Mouse (Mus musculus) small intestine, adult 2 months (tissue): Measurements from ENCODE around the gene Ripply2.

Experiments used
- CTCF ChIP-seq: fragments of 200-500 bp; IDR thresholded peaks from 2 replicates; pipeline ENCODE4 v1.5.1; 2012; ENCODE audit warnings: low read depth, mild to moderate bottlenecking, control low read depth, inconsistent platforms, low read length, moderate library complexity, mixed read lengths; ENCODE audit not compliant: insufficient replicate concordance, insufficient read length; ENCODE audit errors: extremely low read depth
- POLR2A ChIP-seq: fragments of 200-500 bp; IDR thresholded peaks from 2 replicates; pipeline ENCODE4 v1.6.1; 2012; ENCODE audit warnings: low read depth, mild to moderate bottlenecking, control low read depth, inconsistent platforms, low read length, moderate library complexity

DNA sequence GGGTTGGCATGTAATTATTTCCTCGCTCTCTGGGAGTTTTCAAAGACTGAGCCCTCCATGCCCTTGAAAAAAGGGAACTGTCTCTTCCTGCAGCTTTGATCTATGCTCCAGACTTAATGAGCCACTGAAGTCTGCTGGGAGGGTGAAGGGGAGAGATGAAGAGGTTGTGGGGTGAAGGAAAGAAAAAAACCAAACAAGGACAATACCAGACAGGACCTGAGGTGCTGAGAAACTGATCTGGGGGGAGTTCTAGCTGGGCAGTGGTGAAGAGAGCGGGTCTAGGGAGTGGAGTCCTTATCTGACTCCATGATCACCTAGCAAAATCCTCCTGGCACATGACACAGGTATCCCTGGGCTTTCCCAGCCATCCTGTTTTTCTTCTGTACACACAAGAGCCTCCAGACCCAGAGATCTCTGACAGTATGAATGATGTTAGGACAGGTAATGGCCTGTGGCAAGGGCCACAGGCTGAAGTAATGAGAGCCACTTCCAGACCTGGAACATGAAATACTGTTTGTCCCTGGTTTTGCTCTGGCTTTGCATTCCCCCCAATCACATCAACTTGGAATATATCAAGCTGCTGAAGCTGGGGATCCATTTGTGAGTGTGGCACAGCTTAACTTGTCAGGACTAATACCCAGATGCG, 18.2 kb upstream of the Ripply2 start:
- TF ChIP-seq CTCF (no peak), POLR2A (no peak)
